Mouse (Mus musculus) intestine, postnatal 0 days (tissue): ENCODE results near the gene Ankrd39. TPM values are rescaled to one million over a fixed set of nuclear protein-coding genes. Genes with fewer than 3 reads are reported as not detected.

ENCODE experiments used
- ATAC-seq: fragments of 200-750 bp; cut with Nextera tagmentation; 2 replicates; pipeline ENCODE4 v1.8.0; 2017; ENCODE audit warnings: mild to moderate bottlenecking, moderate TSS enrichment, moderate library complexity
- H3K27ac ChIP-seq: fragments of 300-500 bp; sonication (generic); 2 replicates; pipeline ENCODE4 v1.5.1; 2014; ENCODE audit warnings: mild to moderate bottlenecking, low read depth, low read length, moderate library complexity
- H3K27me3 ChIP-seq: fragments of 300-500 bp; sonication (generic); replicated peaks from 2 replicates; pipeline ENCODE4 v1.6.1; 2014; ENCODE audit warnings: low read length, mixed read lengths; ENCODE audit not compliant: control insufficient read depth, insufficient read depth
- H3K36me3 ChIP-seq: fragments of 300-500 bp; sonication (generic); 2 replicates; pipeline ENCODE4 v1.6.1; 2014; ENCODE audit warnings: mild to moderate bottlenecking, moderate library complexity; ENCODE audit not compliant: control insufficient read depth, insufficient read depth
- H3K4me1 ChIP-seq: fragments of 300-500 bp; sonication (generic); replicated peaks from 2 replicates; pipeline ENCODE4 v1.6.1; 2014; ENCODE audit warnings: antibody characterized with exemption, low read length, mixed read lengths; ENCODE audit not compliant: control insufficient read depth, insufficient read depth
- H3K4me2 ChIP-seq: fragments of 300-500 bp; sonication (generic); replicated peaks from 2 replicates; pipeline ENCODE4 v1.6.1; 2014; ENCODE audit warnings: low read depth, mild to moderate bottlenecking, moderate library complexity
- H3K4me3 ChIP-seq: fragments of 300-500 bp; sonication (generic); 2 replicates; pipeline ENCODE4 v1.5.1; 2014; ENCODE audit warnings: low read depth, low read length
- H3K9ac ChIP-seq: fragments of 300-500 bp; sonication (generic); 2 replicates; pipeline ENCODE4 v1.6.1; 2014; ENCODE audit warnings: mild to moderate bottlenecking, low read depth, low read length
- H3K9me3 ChIP-seq: fragments of 300-500 bp; sonication (generic); 2 replicates; pipeline ENCODE4 v1.6.1; 2016; ENCODE audit warnings: mixed run types; ENCODE audit not compliant: control insufficient read depth
- CTCF ChIP-seq: sonication (generic); IDR thresholded peaks from 2 replicates; pipeline ENCODE4 v1.5.1; 2016; ENCODE audit warnings: low read depth, mild to moderate bottlenecking, control low read depth, antibody characterized with exemption, moderate library complexity
- WGBS: fragments of 180-500 bp; shearing (Covaris S2); extraction: QIAGEN DNeasy Blood & Tissue Kit; methylation state at CpG from one replicate; pipeline ENCODE4 v1.1.7; 2014; 5-methylcytosine and 5-hydroxymethylcytosine counted together
- polyA plus RNA-seq: library from polyadenylated mRNA; unstranded; fragments of >200 nt; fragmentation: Nextera tagmentation; extraction: Ambion mirVana; gene quantifications from 2 replicates; pipeline ENCODE4 v1.2.1, GENCODE M21; 2015

The Ankrd39 gene
- polyA plus RNA-seq, 1 experiment from 2014 or later, result 15.0 TPM

GRCm38 (mm10) chr1:36568776-36569175 is 21.5 kb upstream of the Ankrd39 start:
- no peaks in the 10 kb centered on the region for H3K27me3 ChIP-seq
- H3K9me3 ChIP-seq, result no peaks in the 10 kb centered on the region
- H3K4me2 ChIP-seq, result no peak overlapping the region
- no peak overlapping the region for H3K4me3 ChIP-seq
- H3K27ac ChIP-seq, result peak overlapping the region; percentile 50; the same call in 1 of the 2 replicates
- H3K36me3 ChIP-seq, result no peaks in the 10 kb centered on the region
- no peak for ATAC-seq
- WGBS, result 76% methylated on average over 4 of the region's 4 CpGs
- no peak for TF ChIP-seq CTCF
- 0 out of 2 replicates have a peak, but pooled peaks cover 2% of the 10 kb centered on the region for H3K4me1 ChIP-seq
- H3K9ac ChIP-seq, result no peak overlapping the region

GRCm38 (mm10) chr1:36567818-36568603 is 20.8 kb upstream of the Ankrd39 start:
- ATAC-seq, result no peak
- no peak for TF ChIP-seq CTCF
- Histone ChIP-seq H3K4me1 (0 out of 2 replicates have a peak, but pooled peaks cover 2% of the 10 kb centered on the region), H3K4me2 (no peak overlapping the region), H3K4me3 (no peak overlapping the region), H3K9me3 (no peaks in the 10 kb centered on the region), H3K27ac (peak overlapping the region; percentile 50; the same call in 1 of the 2 replicates), H3K9ac (no peak overlapping the region), H3K27me3 (no peaks in the 10 kb centered on the region), H3K36me3 (no peaks in the 10 kb centered on the region)
- 62% methylated on average over 21 of the region's 21 CpGs for WGBS

GRCm38 (mm10) chr1:36566425-36566824 is 19.2 kb upstream of the Ankrd39 start:
- ATAC-seq, result no peak
- TF ChIP-seq CTCF, result 0 out of 2 replicates have a peak, but pooled peaks have one; percentile 13
- no peak overlapping the region for H3K4me2 ChIP-seq
- 0 out of 2 replicates have a peak, but pooled peaks cover 2% of the 10 kb centered on the region for H3K4me1 ChIP-seq
- no peaks in the 10 kb centered on the region for H3K36me3 ChIP-seq
- H3K27ac ChIP-seq, result no peak overlapping the region
- no peak overlapping the region for H3K4me3 ChIP-seq
- no peak overlapping the region for H3K9ac ChIP-seq
- 49% methylated on average over 2 of the region's 2 CpGs for WGBS
- no peaks in the 10 kb centered on the region for H3K27me3 ChIP-seq
- H3K9me3 ChIP-seq, result no peaks in the 10 kb centered on the region

- Histone ChIP-seq H3K4me3 (no peak overlapping the region), H3K9ac (no peak overlapping the region), H3K36me3 (no peaks in the 10 kb centered on the region), H3K9me3 (no peaks in the 10 kb centered on the region), H3K27ac (no peak overlapping the region), H3K27me3 (no peaks in the 10 kb centered on the region), H3K4me2 (no peak overlapping the region), H3K4me1 (0 out of 2 replicates have a peak, but pooled peaks cover under 1% of the 10 kb centered on the region)
- WGBS, result 73% methylated on average over 6 of the region's 6 CpGs
- TF ChIP-seq CTCF, result no peak
- ATAC-seq, result no peak
These were observed 16.9 kb upstream of the Ankrd39 start for GRCm38 (mm10) chr1:36564101-36564500.

- Histone ChIP-seq H3K27me3 (no peaks in the 10 kb centered on the region), H3K4me1 (no peaks in the 10 kb centered on the region), H3K4me2 (no peak overlapping the region), H3K27ac (no peak overlapping the region), H3K9ac (no peak overlapping the region), H3K9me3 (no peaks in the 10 kb centered on the region), H3K4me3 (no peak overlapping the region), H3K36me3 (no peaks in the 10 kb centered on the region)
- WGBS, result 71% methylated on average over 4 of the region's 4 CpGs
- no peak for ATAC-seq
- no peak for TF ChIP-seq CTCF
These were observed 16.4 kb upstream of the Ankrd39 start for GRCm38 (mm10) chr1:36563632-36564031.

GRCm38 (mm10) chr1:36563197-36563596 is 16.0 kb upstream of the Ankrd39 start:
- WGBS, result 83% methylated on average over 2 of the region's 2 CpGs
- peak; percentile 27 for TF ChIP-seq CTCF
- 0 out of 2 replicates have a peak, but pooled peaks have one; percentile 5 for ATAC-seq
- Histone ChIP-seq H3K36me3 (no peaks in the 10 kb centered on the region), H3K4me3 (no peak overlapping the region), H3K9ac (no peak overlapping the region), H3K27me3 (no peaks in the 10 kb centered on the region), H3K27ac (no peak overlapping the region), H3K4me2 (no peak overlapping the region), H3K4me1 (no peaks in the 10 kb centered on the region), H3K9me3 (no peaks in the 10 kb centered on the region)
